Mouse (Mus musculus) neural tube, embryonic 12.5 days (tissue): ENCODE results near the gene Snd1. TPM values are rescaled to one million over a fixed set of nuclear protein-coding genes. Genes with fewer than 3 reads are reported as not detected.

Experiments
- ATAC-seq: fragments of 200-750 bp; cut with Nextera tagmentation; 2 replicates; pipeline ENCODE4 v1.8.0; 2017; ENCODE audit warnings: low read depth, mild to moderate bottlenecking, moderate TSS enrichment, moderate library complexity; ENCODE audit not compliant: low FRiP score
- H3K27ac ChIP-seq: fragments of 300-500 bp; sonication (generic); 2 replicates; pipeline ENCODE4 v1.5.1; 2016
- H3K27me3 ChIP-seq: fragments of 300-500 bp; sonication (generic); replicated peaks from 2 replicates; pipeline ENCODE4 v1.6.1; 2016; ENCODE audit warnings: mild to moderate bottlenecking
- H3K36me3 ChIP-seq: fragments of 300-500 bp; sonication (generic); 2 replicates; pipeline ENCODE4 v1.6.1; 2016; ENCODE audit warnings: mild to moderate bottlenecking
- H3K4me1 ChIP-seq: fragments of 300-500 bp; sonication (generic); 2 replicates; pipeline ENCODE4 v1.6.1; 2016
- H3K4me2 ChIP-seq: fragments of 300-500 bp; sonication (generic); replicated peaks from 2 replicates; pipeline ENCODE4 v1.6.1; 2016; ENCODE audit warnings: mild to moderate bottlenecking
- H3K4me3 ChIP-seq: fragments of 300-500 bp; sonication (generic); 2 replicates; pipeline ENCODE4 v1.5.1; 2016
- H3K9ac ChIP-seq: fragments of 300-500 bp; sonication (generic); 2 replicates; pipeline ENCODE4 v1.6.1; 2016; ENCODE audit warnings: mild to moderate bottlenecking
- H3K9me3 ChIP-seq: fragments of 300-500 bp; sonication (generic); 2 replicates; pipeline ENCODE4 v1.6.1; 2016; ENCODE audit warnings: mild to moderate bottlenecking
- WGBS: fragments of 180-500 bp; shearing (Covaris S2); methylation state at CpG from one replicate; pipeline ENCODE4 v1.1.7; 2016; 5-methylcytosine and 5-hydroxymethylcytosine counted together
- polyA plus RNA-seq: library from polyadenylated mRNA; unstranded; fragments of >200 nt; fragmentation: Nextera tagmentation; extraction: Ambion mirVana; gene quantifications from 2 replicates; pipeline ENCODE4 v1.2.1, GENCODE M21; 2016

Gene Snd1
- polyA plus RNA-seq, 1 experiment from 2014 or later, result 101 TPM

- H3K27ac ChIP-seq, result no peak overlapping the region
Observed at GRCm38 (mm10) chr6:28705384-28706107, 230.6 kb downstream of the Snd1 start.

GRCm38 (mm10) chr6:28706108-28706975 is 231.4 kb downstream of the Snd1 start:
- Histone ChIP-seq H3K4me3 (no peak overlapping the region), H3K9ac (no peak overlapping the region), H3K9me3 (no peaks in the 10 kb centered on the region), H3K27me3 (no peaks in the 10 kb centered on the region), H3K27ac (no peak overlapping the region), H3K36me3 (no peaks in the 10 kb centered on the region; the same call in 1 of the 2 replicates), H3K4me1 (no peaks in the 10 kb centered on the region; the same call in 1 of the 2 replicates), H3K4me2 (no peak overlapping the region)
- no peak for ATAC-seq
- 84% methylated on average over 8 of the region's 8 CpGs for WGBS

More at GRCm38 (mm10) chr6:28705384-28706107, 230.6 kb downstream of the Snd1 start:
- Histone ChIP-seq H3K4me2 (no peak overlapping the region), H3K9ac (no peak overlapping the region), H3K4me3 (no peak overlapping the region), H3K4me1 (no peaks in the 10 kb centered on the region; the same call in 1 of the 2 replicates), H3K9me3 (no peaks in the 10 kb centered on the region), H3K36me3 (no peaks in the 10 kb centered on the region; the same call in 1 of the 2 replicates), H3K27me3 (no peaks in the 10 kb centered on the region)
- ATAC-seq, result no peak
- 85% methylated on average over 6 of the region's 6 CpGs for WGBS

- 90% methylated on average over 12 of the region's 12 CpGs for WGBS
- Histone ChIP-seq H3K27ac (no peak overlapping the region), H3K4me2 (no peak overlapping the region), H3K27me3 (no peaks in the 10 kb centered on the region), H3K4me3 (no peak overlapping the region), H3K9me3 (no peaks in the 10 kb centered on the region), H3K36me3 (no peaks in the 10 kb centered on the region; the same call in 1 of the 2 replicates), H3K9ac (no peak overlapping the region), H3K4me1 (no peaks in the 10 kb centered on the region; the same call in 1 of the 2 replicates)
- no peak for ATAC-seq
Observed at GRCm38 (mm10) chr6:28706976-28707592, 232.1 kb downstream of the Snd1 start.

GRCm38 (mm10) chr6:28710035-28710434 is 235.1 kb downstream of the Snd1 start:
- no peaks in the 10 kb centered on the region; the same call in 1 of the 2 replicates for H3K4me1 ChIP-seq
- H3K9me3 ChIP-seq, result no peaks in the 10 kb centered on the region
- no peaks in the 10 kb centered on the region for H3K27me3 ChIP-seq
- H3K4me3 ChIP-seq, result no peak overlapping the region
- ATAC-seq, result no peak
- no peak overlapping the region for H3K27ac ChIP-seq
- 23% methylated on average over 2 of the region's 2 CpGs for WGBS
- H3K9ac ChIP-seq, result no peak overlapping the region
- no peaks in the 10 kb centered on the region; the same call in 1 of the 2 replicates for H3K36me3 ChIP-seq
- no peak overlapping the region for H3K4me2 ChIP-seq

GRCm38 (mm10) chr6:28717203-28717844 is 242.4 kb downstream of the Snd1 start:
- no peaks in the 10 kb centered on the region for H3K9me3 ChIP-seq
- no peak for ATAC-seq
- no peaks in the 10 kb centered on the region for H3K4me1 ChIP-seq
- H3K36me3 ChIP-seq, result no peaks in the 10 kb centered on the region
- H3K27me3 ChIP-seq, result no peaks in the 10 kb centered on the region
- no peak overlapping the region for H3K9ac ChIP-seq
- H3K4me3 ChIP-seq, result no peak overlapping the region
- no peak overlapping the region for H3K27ac ChIP-seq
- 54% methylated on average over 7 of the region's 7 CpGs for WGBS
- no peak overlapping the region for H3K4me2 ChIP-seq

GRCm38 (mm10) chr6:28717845-28718237 is 242.9 kb downstream of the Snd1 start:
- Histone ChIP-seq H3K36me3 (no peaks in the 10 kb centered on the region), H3K9me3 (no peaks in the 10 kb centered on the region), H3K27ac (no peak overlapping the region), H3K4me1 (no peaks in the 10 kb centered on the region), H3K4me3 (no peak overlapping the region), H3K9ac (no peak overlapping the region), H3K27me3 (no peaks in the 10 kb centered on the region), H3K4me2 (no peak overlapping the region)
- 60% methylated on average over 4 of the region's 4 CpGs for WGBS
- ATAC-seq, result no peak

GRCm38 (mm10) chr6:28720391-28721171 is 245.6 kb downstream of the Snd1 start:
- Histone ChIP-seq H3K9me3 (no peaks in the 10 kb centered on the region), H3K4me1 (no peaks in the 10 kb centered on the region), H3K36me3 (no peaks in the 10 kb centered on the region), H3K27me3 (no peaks in the 10 kb centered on the region), H3K4me3 (no peak overlapping the region), H3K27ac (no peak overlapping the region), H3K4me2 (no peak overlapping the region), H3K9ac (no peak overlapping the region)
- 94% methylated on average over 9 of the region's 9 CpGs for WGBS
- ATAC-seq, result no peak

GRCm38 (mm10) chr6:28723059-28723458 is 248.1 kb downstream of the Snd1 start:
- ATAC-seq, result no peak
- Histone ChIP-seq H3K9ac (no peak overlapping the region), H3K27ac (no peak overlapping the region), H3K27me3 (no peaks in the 10 kb centered on the region), H3K4me1 (no peaks in the 10 kb centered on the region), H3K9me3 (no peaks in the 10 kb centered on the region), H3K36me3 (no peaks in the 10 kb centered on the region), H3K4me3 (no peak overlapping the region), H3K4me2 (no peak overlapping the region)
- 74% methylated on average over 2 of the region's 2 CpGs for WGBS

GRCm38 (mm10) chr6:28724776-28725175 is 249.8 kb downstream of the Snd1 start:
- Histone ChIP-seq H3K9me3 (no peaks in the 10 kb centered on the region), H3K27ac (no peak overlapping the region), H3K4me1 (peaks cover 12% of the 10 kb centered on the region), H3K9ac (no peak overlapping the region), H3K27me3 (no peaks in the 10 kb centered on the region), H3K4me3 (no peak overlapping the region), H3K4me2 (no peak overlapping the region), H3K36me3 (no peaks in the 10 kb centered on the region)
- ATAC-seq, result no peak
- WGBS, result 80% methylated on average over 5 of the region's 5 CpGs

GRCm38 (mm10) chr6:28729236-28729635 is 254.3 kb downstream of the Snd1 start:
- Histone ChIP-seq H3K36me3 (no peaks in the 10 kb centered on the region), H3K27ac (no peak overlapping the region), H3K9me3 (no peaks in the 10 kb centered on the region), H3K4me2 (no peak overlapping the region), H3K9ac (no peak overlapping the region), H3K4me3 (no peak overlapping the region), H3K4me1 (peaks cover 15% of the 10 kb centered on the region), H3K27me3 (no peaks in the 10 kb centered on the region)
- ATAC-seq, result no peak; the same call in 1 of the 2 replicates
- WGBS, result 15% methylated on average over 3 of the region's 3 CpGs

- no peaks in the 10 kb centered on the region for H3K27me3 ChIP-seq
- no peak overlapping the region for H3K27ac ChIP-seq
- peaks cover 15% of the 10 kb centered on the region for H3K4me1 ChIP-seq
- no peak overlapping the region for H3K4me3 ChIP-seq
- H3K36me3 ChIP-seq, result no peaks in the 10 kb centered on the region
- no peak overlapping the region for H3K9ac ChIP-seq
- no peak overlapping the region for H3K4me2 ChIP-seq
- no peak for ATAC-seq
- H3K9me3 ChIP-seq, result no peaks in the 10 kb centered on the region
- 11% methylated on average over 2 of the region's 2 CpGs for WGBS
Observed at GRCm38 (mm10) chr6:28729649-28730048, 254.7 kb downstream of the Snd1 start.
